Mouse (Mus musculus) embryo, embryonic 11 days (tissue): Measurements from ENCODE around the gene Chst3.
"Not testable (repeated sequence)": the region's sequence is repeated elsewhere in the genome, so short reads cannot be mapped to it uniquely, and the experiment has no call there.

Experiments used
- DNase-seq: peaks from one replicate; pipeline ENCODE4 v3.0.0-alpha.2; 2015

Chst3 gene

DNA sequence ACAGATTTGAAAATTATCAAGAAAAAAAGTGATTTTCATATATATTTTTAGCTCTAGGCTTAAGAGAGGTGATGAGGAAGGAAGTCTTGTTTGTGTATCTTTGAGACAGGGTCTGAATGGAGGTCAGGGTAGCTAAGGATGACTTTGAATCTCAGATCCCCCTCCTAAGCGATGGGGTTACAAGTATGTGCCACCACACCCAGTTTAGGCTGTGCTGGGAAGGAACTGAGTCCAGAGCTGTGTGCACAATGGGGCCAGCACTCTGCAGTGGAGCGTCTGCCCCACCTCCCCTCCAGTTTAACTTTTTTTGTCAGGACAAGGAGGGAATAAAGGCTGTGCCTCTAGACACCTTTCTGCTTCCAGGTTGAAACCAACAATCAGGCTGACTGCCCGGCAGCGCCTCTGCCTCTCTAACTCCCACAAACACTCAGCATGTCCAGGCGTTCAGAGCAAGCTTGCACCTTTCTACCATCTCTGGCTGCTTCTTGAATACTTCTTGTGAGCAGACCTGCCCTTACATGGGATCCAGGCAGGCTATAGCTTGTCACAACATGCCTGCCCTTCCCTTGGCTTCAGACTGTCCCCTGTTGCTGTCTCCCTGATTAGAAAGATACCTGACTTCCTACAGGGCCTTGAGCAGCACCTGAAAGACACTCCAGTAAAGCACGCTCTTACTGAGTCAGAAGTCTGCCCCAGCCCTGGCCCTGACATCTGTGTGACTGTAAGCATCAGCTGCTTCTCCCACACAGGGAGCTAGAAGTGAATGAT is 11.4 kb upstream of the Chst3 start:
- no peak for DNase-seq

DNA sequence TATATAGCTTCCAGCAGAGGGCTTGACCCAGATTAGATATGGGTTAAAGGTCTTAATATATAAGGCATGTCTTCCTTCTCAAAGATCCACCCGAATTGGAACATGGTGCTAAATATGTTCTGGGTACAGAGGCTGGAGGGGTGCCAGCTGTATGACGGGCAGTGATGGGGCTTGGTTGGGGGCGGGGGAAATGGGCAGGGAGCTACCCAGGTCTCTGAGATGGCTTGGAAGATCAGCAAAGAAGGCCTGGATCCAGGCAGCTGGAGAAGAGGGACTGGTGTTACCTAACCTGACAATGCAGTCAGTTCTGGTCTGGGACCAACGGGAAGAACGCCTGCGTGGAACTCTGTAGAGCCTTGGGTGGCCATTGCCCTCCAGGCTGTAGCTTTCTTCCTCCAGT is 10.1 kb upstream of the Chst3 start:
- no peak for DNase-seq

DNA sequence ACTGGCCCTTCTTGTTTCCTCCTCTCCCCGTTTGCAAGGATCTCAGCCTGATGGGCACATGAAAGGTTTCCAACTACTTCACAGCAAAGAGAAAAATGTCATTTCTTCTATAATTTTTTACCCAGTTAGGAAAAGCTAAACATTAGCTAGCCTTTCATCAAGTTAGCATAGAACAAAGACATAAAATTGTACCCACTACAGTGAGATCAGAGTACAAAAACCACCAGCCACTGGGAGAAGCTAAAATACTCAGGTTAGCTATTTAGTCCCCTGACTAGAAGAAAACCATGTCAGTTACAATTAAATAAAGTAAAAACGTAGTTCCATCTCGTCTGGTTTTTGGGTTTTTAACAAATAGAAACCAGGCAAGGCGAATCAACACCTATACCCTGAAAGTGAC is 8.6 kb upstream of the Chst3 start:
- DNase-seq, result no peak

DNA sequence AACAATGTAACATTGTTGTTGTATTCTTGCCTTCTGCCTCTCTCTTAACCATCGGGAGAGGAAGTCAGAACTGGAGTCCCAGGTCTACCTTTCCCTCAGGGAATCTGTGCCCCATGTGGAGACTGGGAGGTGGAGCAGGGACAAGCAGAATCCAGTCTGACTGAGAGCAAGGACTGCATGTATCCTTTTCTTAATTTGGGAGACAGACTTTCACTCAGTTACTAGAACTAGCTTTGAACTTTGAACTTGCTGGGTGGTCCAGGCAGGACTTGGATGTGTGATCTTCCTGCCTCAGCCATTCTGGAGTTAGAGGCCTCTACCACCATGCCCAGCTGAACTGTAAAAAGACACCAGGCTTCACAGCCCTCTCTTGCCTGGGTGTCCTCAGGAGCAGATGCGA is 5.5 kb upstream of the Chst3 start:
- no peak for DNase-seq

DNA sequence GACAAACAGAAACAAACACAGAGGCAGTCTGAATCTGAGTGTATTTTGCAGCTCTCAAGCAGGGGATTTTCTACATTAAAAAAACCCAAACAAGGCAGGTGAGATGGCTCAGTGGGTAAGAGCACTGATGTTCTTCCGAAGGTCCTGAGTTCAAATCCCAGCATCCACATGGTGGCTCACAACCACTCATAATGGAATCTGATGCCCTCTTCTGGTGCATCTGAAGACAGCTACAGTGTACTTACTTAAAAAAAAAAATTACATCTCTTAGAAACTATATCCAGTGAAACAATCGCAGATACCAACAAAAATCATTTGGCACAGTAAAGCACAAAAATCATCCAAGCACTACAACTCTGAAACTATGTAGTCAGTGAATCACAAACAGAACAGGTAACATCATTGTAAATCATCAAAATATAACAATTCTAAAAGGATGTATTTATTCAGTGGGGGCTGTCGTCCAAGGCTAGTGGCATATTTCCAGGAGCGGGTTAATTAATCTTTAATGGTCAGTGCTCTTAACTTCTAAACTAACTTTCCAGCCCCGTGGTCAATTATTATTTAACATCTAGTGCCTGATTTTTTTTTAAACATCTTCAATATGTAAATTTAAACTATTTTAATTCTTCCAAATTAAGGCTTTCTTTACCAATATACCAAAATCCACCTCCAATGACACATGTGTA is 2.7 kb upstream of the Chst3 start:
- not testable (repeated sequence) for DNase-seq

DNA sequence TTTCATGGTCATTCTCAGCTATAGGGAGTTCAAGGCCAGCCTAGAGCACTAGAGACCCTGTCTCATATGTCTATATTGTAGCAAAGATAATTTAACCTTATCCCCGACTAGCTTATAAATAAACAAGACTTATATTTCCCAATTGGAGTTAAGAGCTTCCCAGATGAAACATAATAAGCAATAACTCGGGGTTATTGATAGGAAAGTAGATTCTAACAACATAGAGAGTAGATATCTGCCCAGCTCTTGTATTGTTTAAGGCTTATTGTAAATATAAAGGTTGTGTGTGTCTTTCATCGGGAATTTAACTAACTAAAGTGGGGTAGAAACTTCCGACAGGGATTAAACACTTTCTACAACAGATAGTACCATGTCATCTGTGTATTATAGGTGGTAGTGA is 1.5 kb upstream of the Chst3 start:
- no peak for DNase-seq

DNA sequence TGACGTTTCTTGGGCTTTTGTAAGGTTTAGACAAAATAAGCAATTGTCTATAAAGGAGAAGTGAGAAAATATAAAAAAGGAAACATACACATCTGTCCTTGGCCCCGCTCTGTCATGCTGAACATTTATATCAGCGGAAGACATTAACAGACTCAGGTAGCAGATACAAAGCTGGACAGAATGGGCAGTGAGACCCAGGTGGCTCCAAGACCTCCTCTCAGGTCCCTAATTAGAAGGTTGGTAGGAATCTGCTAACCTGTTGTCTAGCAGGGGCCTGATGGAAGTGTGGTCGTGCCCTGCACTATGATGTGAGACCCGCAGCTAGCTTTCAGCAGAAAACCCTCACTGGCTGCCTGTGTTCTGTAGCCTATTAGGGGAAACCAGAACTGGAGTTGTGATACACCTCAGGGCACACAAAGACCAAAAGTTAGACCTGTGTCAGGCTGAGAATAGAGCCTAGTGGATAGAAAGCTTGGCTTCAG is 1.0 kb upstream of the Chst3 start:
- no peak for DNase-seq

DNA sequence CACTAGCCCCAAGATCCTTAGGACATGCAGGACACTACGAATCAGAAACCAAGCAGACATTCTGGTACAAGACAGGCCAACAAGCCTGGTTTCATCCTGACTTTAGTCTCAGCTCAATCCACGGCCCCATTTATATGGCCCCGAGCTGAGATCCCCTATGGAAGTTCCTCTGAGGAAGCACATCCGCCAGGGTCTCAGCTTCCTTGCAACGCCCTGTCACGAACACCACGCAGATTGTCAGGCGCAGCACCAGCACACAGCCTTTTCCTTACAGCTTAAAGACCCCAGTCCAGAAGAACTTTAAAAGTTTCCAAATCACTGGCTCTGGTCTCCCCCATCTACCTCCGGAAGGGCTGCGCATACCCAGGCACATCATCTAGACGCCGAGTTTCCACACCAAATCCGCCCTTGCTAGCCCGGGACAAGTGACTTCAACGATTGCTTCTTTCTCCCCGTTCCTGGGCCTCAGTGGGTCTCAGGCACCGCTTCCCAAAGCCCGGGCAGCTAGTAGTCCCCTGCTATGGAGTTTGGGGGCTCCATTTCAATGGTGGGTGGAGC is 948 bp downstream of the Chst3 start:
- peak; percentile 49 for DNase-seq

DNA sequence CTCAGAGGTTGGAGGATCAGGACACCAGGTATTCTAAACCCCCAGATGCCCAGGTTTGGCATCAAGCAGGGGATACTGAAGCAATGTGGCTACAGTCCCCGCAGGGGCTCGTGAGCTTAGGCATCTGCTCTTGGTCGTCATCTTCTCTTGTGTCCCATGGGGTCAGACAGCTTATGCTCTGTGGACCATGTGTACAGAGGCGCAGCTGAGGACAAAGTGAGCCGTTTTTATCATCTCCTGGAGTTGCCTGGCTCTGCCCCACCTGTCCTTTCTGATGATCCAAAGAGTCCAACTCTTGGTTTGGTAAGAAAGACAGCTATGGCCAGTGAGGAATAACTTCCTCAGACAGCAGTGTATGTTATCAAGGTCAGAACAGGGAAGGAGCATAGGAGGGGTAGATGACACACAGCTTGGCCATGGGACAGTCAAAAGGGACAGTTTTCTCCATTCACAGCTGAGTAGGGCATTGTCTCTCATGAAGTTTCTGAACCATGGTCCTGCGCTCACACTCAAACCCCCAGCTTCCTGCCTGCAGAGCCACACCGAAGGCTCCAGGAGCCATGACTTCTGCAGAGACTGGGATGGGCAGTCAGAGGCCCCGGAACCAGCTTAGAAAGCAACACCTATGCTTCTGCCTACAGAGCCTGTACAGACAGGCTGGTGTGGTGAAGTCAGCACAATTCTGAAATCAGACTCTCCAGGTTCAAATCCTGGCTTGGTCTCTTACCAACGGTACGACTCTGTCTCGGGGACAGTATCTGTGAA is 2.5 kb downstream of the Chst3 start:
- DNase-seq, result no peak

DNA sequence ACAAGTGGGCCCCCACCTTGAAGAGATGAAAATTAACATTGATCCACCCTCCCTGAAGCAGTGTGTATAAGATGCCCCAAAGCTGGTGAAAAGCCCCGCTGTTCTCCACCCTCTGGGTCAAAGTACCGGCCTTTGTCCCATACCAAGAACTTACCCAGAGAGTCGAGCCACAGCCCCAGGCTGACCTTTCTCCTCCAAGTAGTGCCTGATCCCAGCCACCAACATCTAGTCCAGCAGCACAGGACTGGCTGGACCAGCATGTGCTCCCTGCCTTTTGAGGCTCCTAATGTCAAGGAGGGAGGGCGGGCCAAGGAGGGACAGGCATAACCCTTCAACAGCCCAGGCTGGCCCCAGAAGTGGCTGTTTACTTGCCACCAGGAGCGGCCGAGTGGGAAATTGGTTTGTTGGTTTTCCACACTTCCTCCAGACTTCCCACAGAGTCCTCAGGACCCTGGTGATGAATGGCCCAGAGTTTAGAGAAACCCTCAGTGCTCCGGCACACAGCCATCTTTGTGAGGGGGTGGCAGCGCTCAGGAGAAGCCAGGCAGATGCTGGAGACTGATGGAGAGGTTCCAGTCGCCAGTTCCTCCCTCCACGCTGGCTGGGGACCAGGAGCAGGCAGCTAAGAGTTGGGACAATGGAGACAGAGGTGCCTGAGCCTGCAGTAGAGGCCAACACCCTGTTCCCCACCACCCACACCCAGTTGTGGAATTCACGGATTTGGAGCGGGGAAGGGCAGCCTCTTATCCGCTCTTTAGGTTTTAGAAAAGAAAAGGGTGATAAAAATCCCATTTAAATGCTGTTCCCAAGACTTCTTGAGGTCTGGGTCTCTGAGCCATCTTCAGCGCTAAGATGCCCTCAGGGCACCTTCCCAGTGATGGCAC is 3.7 kb downstream of the Chst3 start:
- no peak for DNase-seq

DNA sequence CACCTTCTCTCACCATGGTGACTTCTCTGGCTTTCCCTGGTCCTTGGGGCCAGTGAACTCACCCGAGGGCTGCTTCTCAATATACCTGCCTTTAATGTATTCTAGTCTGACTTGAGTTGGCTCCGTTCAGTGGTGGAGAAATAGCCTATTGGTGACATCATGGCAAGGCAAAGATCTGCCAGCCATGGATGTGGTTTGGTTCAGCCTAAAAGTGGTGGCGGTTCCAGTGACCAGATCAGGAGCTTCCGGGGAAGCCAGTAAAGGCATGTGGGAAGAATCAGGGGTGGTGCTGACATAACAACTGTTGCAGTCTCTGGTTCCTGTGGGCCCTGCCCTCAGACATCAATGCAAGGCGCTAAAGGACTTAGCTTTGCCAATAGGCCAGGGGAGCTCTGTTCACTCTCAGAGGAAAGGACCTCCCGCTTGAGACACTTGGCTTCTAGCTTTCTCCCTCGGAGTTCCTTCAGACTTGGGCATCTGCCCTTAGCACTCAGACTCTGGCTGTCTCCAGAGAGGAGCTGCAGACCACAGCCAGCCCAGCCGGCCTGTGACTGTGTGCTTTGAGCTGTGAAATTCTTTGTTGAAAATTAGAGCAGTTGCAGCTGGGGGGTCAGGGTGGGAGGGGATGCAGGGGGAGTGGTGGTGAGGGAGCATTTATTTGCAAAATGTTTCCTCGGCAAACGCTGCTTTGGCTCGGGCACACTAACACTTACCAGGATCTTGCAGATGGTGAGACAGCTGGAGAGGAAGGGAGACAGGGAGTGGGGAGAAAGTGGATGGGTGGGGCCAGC is 6.3 kb downstream of the Chst3 start:
- no peak for DNase-seq

DNA sequence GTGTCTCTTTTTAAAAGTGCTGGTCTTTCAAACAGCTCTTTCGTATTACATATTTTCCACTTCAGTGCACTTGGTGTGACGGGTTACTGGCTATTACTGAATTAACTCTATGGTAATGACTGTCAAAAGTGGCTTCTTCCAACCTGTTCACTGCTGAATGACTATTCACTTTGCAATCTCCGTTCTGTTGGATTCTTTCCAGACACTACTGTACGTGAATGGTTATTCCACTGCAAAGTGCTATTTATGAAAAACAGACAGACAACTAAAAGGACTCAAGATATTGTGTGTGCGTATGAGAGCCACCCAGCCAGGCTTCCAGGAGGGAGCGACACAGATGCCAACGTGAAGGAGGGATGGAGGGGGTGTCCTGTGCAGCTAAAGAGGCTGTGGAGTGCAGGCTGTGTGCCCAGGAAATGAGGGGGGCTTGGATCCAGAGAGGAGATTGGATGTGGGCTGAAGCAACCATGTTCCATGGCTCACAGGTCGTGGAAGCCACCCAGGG is 7.5 kb downstream of the Chst3 start:
- DNase-seq, result no peak

DNA sequence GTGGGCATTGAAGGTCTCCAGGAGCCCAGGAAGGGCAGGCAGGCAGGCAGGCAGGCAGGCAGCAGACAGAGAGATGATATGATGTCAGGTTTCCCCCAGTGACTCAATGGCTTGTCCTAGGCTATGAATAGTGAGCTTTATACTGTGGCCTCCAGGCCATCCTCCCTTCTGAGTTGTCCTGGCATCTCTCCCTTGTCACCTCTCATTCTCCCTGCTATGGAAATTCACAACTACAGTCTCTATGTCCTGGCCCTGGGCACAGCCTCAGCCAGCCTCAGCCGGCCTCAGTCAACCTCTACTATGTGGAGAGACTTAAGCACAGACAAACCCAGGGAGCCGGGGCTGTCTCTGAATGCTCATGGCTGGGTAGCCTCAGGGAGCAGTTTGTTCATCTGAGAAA is 8.6 kb downstream of the Chst3 start:
- DNase-seq, result no peak

DNA sequence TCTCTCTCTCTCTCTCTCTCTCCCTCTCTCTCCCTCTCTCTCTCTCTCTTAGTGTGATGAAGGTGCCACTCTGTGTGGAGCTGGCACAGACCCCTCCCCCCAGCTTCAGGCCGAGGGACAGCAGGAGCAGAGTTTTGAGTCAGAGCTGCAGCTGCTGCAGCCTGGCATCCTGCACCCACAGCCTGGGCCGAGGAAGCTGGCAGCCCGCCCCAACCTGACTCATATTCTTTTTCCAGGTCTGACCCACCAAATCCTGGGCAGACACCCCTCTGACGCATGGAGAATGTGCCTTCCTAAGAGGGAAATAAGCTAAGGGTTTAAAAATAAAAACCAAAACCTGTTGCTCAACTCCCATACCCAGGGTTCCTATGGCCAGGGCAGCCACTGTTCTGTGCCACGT is 9.8 kb downstream of the Chst3 start:
- DNase-seq, result no peak

DNA sequence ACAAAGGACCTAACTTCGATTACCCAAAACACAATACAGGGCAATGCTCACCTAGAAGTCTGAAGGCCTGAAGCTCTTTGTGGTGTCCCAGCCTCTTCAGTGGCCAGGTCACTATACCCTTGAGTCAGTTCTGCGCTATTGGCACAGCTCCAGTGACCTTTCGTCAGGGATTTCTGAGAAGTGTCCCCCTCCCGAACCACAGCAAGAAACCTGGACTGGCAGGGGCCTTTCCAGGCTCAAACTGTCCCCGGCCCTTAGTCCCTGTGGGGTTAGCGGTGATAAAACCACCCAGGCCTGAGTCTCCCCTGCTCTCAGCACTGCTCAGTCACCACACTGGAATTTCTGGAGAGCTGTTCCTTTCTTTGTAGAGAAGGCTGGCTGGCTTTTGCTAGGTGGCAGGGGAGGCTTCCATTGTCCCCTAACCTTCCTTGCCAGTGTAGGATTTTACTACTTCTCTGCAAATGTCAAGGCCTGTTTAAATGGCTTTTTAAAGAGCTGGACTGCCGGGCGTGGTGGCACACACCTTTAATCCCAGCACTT is 11.8 kb downstream of the Chst3 start:
- no peak for DNase-seq

DNA sequence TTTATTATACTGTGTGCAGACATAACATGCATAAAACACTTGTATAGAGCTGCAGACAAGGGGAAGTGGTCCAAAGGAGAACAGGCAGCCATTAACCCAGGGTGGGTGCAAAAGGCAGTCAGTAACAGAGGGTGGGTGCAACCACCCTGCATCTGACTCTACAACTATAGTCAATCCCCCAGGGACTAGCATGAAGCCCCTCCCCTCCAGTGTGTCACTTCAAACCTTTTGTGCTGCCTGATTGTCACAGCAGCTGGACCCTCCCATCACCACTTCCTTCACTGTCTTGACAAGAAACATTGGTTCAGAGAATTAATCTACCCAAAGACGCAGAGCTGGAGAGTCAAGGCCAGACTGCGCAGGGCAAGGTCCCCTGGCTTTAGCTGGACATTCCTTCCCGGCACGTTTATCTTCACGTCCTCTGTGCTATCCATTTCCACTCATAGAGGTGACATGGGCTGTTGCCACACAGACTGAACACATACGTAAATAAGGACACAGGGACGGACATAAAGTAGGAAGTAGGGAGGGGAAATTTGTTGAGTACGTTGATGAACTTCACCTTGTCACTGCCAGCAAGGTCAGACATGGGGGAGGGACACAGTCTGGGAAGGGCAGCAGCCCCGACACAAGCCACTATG is 13.3 kb downstream of the Chst3 start:
- DNase-seq, result no peak

DNA sequence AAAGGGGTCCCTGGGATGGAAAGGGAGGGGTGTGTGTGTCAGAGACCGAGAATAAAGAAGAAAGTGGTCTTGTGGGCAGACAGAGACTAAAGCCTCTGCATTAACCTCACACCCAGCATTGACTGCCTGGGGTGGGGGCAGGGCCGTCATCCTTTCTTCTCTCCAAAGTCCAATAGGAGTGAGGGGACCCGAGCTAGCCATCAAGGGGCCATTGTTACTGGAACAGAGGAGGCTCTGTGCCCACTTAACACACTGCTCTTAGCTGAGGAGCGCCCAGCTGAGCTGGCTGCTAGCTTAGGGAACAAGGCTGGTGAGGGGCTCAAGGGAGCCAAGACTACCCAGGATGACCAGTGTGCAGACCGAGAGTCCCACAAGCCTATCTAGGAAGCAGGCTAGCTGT is 16.3 kb downstream of the Chst3 start:
- DNase-seq, result peak; percentile 72

DNA sequence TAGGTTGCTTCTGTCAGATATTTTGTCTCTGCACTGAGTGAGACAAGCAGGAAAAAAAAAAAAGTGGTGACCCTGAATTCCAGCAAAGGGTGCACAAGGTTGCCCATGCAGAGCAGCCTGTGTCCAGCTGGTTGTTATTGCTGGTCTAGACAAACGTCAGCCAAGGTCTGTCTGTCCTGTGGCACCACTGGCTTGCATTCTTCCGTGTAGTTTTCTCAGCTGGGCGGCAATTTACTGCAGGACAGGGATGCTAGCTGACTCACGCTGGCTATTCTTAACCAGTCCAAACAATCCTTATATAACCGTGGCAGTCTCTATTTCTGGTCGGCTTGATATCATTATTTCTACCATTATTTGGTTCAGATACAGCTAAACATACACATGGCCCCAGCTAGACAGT is 18.1 kb downstream of the Chst3 start:
- no peak for DNase-seq

DNA sequence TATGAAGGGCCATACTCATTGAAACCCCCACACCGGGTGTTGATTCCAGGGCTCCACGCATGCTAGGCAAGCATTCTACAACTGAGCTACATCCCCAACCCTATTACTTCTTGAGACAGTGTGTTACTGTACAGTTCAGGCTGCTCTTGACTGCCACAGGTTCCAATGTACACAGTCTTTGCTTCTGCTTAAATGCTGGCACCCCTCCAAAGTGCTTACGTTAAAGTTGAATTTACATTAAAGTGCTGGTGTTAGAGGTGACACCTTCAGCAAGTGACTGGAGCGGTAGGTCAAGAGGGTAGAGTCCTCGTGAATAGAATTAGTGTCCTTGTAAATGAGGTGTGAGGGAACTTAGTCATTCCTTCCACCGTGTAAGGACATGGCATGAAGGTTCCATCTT is 19.7 kb downstream of the Chst3 start:
- DNase-seq, result no peak

DNA sequence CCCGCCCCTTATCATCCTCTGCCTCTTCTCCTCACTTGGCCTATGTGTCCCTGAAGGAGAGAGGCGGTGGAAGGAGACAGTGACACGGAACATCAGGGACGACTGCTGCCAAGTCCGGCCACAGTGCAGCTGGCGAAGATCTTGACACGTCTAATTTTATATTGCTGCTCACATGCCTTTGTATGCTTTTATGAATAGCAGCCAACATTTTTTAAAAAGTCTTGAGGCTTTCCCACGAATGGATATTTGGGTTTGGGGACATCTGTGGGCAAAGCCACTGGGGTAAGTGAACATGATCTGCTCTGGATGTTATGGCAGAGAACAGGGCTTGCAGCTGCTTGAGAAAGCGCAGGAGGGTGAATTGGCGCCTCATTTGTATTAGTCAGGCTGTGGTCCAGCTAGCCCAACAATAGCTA is 21.6 kb downstream of the Chst3 start:
- no peak for DNase-seq

DNA sequence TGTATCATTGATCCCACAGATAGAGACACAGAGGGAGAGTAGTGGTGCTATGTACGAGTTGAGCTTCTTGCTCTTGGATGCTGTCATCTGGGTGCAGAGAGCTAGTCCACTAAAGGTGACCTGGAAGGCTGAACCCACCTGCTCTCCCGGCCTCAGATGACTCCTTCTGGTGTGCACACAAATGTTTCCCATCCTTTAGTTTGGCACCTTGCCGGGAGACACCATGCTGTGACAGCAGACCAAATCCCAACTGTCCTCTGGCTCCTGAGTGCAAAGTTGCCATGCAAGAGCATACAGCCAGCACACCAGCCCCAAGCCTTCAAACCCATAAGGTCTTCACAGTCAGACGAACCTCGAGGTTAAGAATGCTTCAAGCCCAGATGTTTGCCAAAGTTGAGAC is 22.1 kb downstream of the Chst3 start:
- no peak for DNase-seq
